Mouse (Mus musculus): ENCODE measurements around the gene Scnm1. TPM values are rescaled to one million over a fixed set of nuclear protein-coding genes. Genes with fewer than 3 reads are reported as not detected.

The Scnm1 gene
- polyA plus RNA-seq (2015; fragmentation: Nextera tagmentation; extraction: Ambion mirVana): 83.2 and 83.6 TPM in 2 replicates

DNA sequence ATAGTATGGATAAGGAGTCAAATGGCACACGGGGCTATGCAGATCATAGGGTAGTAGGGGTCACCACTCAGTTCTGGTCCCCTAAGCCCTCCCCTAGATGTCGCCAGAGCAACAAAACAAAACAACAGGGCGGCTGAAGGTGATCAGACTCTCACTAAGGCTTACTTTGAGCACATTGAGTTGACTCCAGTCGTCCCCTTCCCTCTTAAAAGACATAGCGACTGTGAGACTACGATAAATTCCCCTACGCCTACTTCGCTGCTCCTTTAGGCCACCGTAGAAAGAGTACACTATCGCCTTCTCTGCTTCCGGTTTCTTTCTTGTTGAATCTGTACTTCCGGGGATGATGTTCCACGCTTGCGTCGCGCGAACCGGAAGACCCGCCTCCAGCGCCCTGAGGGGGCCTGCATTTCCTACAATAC, at the start of gene Scnm1, which contains the start of gene Lysmd1:
Scnm1 (minus strand) TSS at position 332 of the 422 bp plus-strand sequence.
Lysmd1 (plus strand) TSS at position 409 of the 422 bp plus-strand sequence.
- peak within 1 kb of the TSS; percentile 45 for H3K4me3 ChIP-seq (ENCODE audit: low read length)
- 0% methylated on average over 20 of the region's 20 CpGs for WGBS
- peak within 1 kb of the TSS; percentile 88 for H3K4me2 ChIP-seq (ENCODE audit: low read length)
- peaks cover 20% of the 10 kb centered on the region for H3K4me1 ChIP-seq (ENCODE audit: control insufficient read depth, insufficient read depth, low read depth, low read length)
- peak within 1 kb of the TSS; percentile 59 for H3K9ac ChIP-seq (ENCODE audit: low read depth, low read length)
- H3K27ac ChIP-seq (ENCODE audit: low read depth, low read length): peak within 1 kb of the TSS; percentile 15
- H3K27me3 ChIP-seq (replicated peaks; ENCODE audit: control insufficient read depth, insufficient read depth, low read length): no peaks in the 10 kb centered on the region
- H3K9me3 ChIP-seq (ENCODE audit: control insufficient read depth, low read length): no peaks in the 10 kb centered on the region
- peaks cover 5% of the 10 kb centered on the region; the same call in 1 of the 2 replicates for H3K36me3 ChIP-seq (ENCODE audit: control insufficient read depth, insufficient read depth, low read length)
- ATAC-seq: peak; percentile 96

DNA sequence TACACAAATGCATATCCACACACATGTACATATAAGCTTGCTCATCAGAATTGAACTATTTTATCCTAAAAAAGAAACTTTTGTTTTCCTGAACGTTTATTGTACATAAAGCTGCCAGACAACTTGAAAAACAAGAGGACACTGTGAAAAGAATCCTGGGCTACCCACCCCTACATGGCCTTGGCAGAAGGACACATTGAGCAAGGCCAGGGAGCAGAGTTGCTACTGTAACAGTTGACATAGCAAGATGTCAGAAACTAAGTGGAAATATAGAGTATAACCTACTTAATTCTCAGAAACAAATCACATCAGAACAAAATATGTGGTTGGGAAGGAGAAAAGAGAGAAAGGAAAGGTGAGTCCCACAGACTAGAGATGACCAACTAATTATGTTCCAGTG, 48.0 kb upstream of the Scnm1 start:
- no peaks in the 10 kb centered on the region for H3K4me1 ChIP-seq (ENCODE audit: control insufficient read depth, insufficient read depth, low read depth, low read length)
- no peak for ATAC-seq
- H3K4me2 ChIP-seq (ENCODE audit: low read length): no peak overlapping the region
- no peak overlapping the region for H3K9ac ChIP-seq (ENCODE audit: low read depth, low read length)
- H3K4me3 ChIP-seq (ENCODE audit: low read length): no peak overlapping the region
- 61% methylated on average over 1 of the region's 1 CpGs for WGBS
- no peaks in the 10 kb centered on the region for H3K27me3 ChIP-seq (replicated peaks; ENCODE audit: control insufficient read depth, insufficient read depth, low read length)
- H3K27ac ChIP-seq (ENCODE audit: low read depth, low read length): no peak overlapping the region
- peaks cover 3% of the 10 kb centered on the region; the same call in 1 of the 2 replicates for H3K36me3 ChIP-seq (ENCODE audit: control insufficient read depth, insufficient read depth, low read length)
- H3K9me3 ChIP-seq (ENCODE audit: control insufficient read depth, low read length): no peaks in the 10 kb centered on the region

DNA sequence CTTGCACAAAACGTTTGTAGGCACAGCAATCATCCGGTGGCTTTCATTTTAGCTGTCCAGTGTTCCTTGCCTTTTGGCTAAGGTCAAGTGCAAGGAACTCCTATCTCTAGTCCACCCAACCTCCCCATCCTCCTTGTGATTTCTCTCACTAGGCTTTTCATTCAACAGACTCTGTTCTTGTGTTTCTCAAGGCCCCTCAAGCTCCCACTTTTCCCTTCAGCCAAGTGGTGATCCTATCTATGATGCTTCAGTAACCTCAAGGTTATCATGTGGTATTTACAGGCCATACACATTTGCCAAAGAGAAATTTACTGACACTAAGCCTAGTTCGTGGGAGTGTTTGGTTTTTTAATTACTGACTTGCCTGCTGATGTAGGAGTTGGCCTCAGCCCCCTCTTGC, 46.1 kb upstream of the Scnm1 start:
- Histone ChIP-seq H3K4me2 (ENCODE audit: low read length) (no peak overlapping the region), H3K36me3 (ENCODE audit: control insufficient read depth, insufficient read depth, low read length) (no peaks in the 10 kb centered on the region), H3K27ac (ENCODE audit: low read depth, low read length) (no peak overlapping the region), H3K9ac (ENCODE audit: low read depth, low read length) (no peak overlapping the region), H3K4me1 (ENCODE audit: control insufficient read depth, insufficient read depth, low read depth, low read length) (no peaks in the 10 kb centered on the region), H3K9me3 (ENCODE audit: control insufficient read depth, low read length) (no peaks in the 10 kb centered on the region), H3K27me3 (replicated peaks; ENCODE audit: control insufficient read depth, insufficient read depth, low read length) (no peaks in the 10 kb centered on the region), H3K4me3 (ENCODE audit: low read length) (no peak overlapping the region)
- WGBS: 74% methylated on average over 3 of the region's 3 CpGs
- ATAC-seq: no peak

DNA sequence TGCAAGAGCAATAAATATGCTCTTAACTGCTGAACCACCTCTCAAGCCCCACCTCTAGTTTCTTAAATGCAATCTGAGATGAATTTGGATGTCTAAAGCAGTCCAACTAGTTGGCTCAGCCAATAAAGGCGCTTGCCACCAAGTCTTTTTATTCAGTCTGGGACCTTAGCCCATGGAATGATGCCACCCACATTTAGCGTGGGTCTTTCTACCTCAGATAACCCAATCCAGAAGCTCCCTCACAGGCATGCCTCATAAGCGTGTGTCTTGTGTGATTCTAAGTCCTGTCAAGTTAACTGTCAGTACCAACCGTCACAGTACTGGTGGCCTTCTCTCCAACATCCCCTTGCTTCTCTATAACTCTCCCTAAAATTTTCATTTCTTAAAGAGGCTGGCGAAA, 45.1 kb upstream of the Scnm1 start:
- Histone ChIP-seq H3K9ac (ENCODE audit: low read depth, low read length) (no peak overlapping the region), H3K27me3 (replicated peaks; ENCODE audit: control insufficient read depth, insufficient read depth, low read length) (no peaks in the 10 kb centered on the region), H3K27ac (ENCODE audit: low read depth, low read length) (no peak overlapping the region), H3K4me3 (ENCODE audit: low read length) (no peak overlapping the region), H3K9me3 (ENCODE audit: control insufficient read depth, low read length) (no peaks in the 10 kb centered on the region), H3K36me3 (ENCODE audit: control insufficient read depth, insufficient read depth, low read length) (no peaks in the 10 kb centered on the region), H3K4me2 (ENCODE audit: low read length) (no peak overlapping the region), H3K4me1 (ENCODE audit: control insufficient read depth, insufficient read depth, low read depth, low read length) (peaks cover 2% of the 10 kb centered on the region; the same call in 1 of the 2 replicates)
- no peak for ATAC-seq
- WGBS: 84% methylated on average over 5 of the region's 5 CpGs

DNA sequence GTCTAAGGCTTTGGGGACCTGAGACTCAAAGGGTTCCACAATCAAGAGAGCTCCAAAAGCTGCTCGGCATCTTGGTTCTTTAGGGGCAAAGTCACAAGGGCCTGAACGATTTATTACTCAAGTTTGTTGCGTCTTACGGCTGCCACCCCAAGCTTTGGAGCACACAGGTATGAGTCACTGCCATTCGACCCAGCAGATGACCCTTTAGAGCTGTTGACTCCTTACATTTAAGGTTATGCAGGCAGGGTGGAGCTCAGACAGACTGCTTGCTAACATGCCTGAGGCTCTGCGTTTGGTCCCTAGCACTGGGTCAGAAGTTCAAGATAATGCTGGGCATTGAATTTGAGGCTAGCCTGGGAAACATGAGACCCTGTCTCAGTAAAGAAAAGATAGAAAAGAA, 43.8 kb upstream of the Scnm1 start:
- 80% methylated on average over 6 of the region's 6 CpGs for WGBS

DNA sequence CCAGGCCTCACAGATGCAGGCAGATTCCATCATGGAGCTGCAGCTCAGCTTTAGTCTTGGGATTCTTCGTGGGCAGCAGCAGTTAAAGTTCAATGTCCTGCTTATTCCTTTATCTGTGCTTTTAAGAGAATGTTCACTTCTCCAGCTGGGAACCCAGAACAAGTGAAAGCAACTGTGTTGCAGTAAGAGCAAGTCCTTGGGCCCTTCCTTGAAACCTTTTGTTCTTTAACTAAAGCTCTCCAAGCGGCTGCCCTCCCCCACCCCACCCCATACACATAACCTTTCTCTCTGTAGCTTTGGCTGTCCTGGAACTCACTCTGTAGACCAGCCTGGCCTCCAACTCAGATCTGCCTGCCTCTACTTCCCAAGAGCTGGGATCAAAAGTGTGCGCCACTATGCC, 42.7 kb upstream of the Scnm1 start:
- Histone ChIP-seq H3K9ac (ENCODE audit: low read depth, low read length) (no peak overlapping the region), H3K4me1 (ENCODE audit: control insufficient read depth, insufficient read depth, low read depth, low read length) (peaks cover 8% of the 10 kb centered on the region; the same call in 1 of the 2 replicates), H3K27ac (ENCODE audit: low read depth, low read length) (no peak overlapping the region), H3K9me3 (ENCODE audit: control insufficient read depth, low read length) (no peaks in the 10 kb centered on the region), H3K27me3 (replicated peaks; ENCODE audit: control insufficient read depth, insufficient read depth, low read length) (peaks cover 2% of the 10 kb centered on the region; the same call in 1 of the 2 replicates), H3K4me3 (ENCODE audit: low read length) (no peak overlapping the region), H3K36me3 (ENCODE audit: control insufficient read depth, insufficient read depth, low read length) (peaks cover 15% of the 10 kb centered on the region), H3K4me2 (ENCODE audit: low read length) (no peak overlapping the region)
- ATAC-seq: no peak
- 61% methylated on average over 3 of the region's 3 CpGs for WGBS

More for the DNA sequence above, 43.8 kb upstream of the Scnm1 start:
- Histone ChIP-seq H3K27me3 (replicated peaks; ENCODE audit: control insufficient read depth, insufficient read depth, low read length) (peaks cover under 1% of the 10 kb centered on the region; the same call in 1 of the 2 replicates), H3K36me3 (ENCODE audit: control insufficient read depth, insufficient read depth, low read length) (peaks cover 4% of the 10 kb centered on the region), H3K4me3 (ENCODE audit: low read length) (no peak overlapping the region), H3K4me2 (ENCODE audit: low read length) (no peak overlapping the region), H3K9me3 (ENCODE audit: control insufficient read depth, low read length) (no peaks in the 10 kb centered on the region), H3K9ac (ENCODE audit: low read depth, low read length) (no peak overlapping the region), H3K27ac (ENCODE audit: low read depth, low read length) (no peak overlapping the region), H3K4me1 (ENCODE audit: control insufficient read depth, insufficient read depth, low read depth, low read length) (peaks cover 8% of the 10 kb centered on the region; the same call in 1 of the 2 replicates)
- no peak for ATAC-seq

DNA sequence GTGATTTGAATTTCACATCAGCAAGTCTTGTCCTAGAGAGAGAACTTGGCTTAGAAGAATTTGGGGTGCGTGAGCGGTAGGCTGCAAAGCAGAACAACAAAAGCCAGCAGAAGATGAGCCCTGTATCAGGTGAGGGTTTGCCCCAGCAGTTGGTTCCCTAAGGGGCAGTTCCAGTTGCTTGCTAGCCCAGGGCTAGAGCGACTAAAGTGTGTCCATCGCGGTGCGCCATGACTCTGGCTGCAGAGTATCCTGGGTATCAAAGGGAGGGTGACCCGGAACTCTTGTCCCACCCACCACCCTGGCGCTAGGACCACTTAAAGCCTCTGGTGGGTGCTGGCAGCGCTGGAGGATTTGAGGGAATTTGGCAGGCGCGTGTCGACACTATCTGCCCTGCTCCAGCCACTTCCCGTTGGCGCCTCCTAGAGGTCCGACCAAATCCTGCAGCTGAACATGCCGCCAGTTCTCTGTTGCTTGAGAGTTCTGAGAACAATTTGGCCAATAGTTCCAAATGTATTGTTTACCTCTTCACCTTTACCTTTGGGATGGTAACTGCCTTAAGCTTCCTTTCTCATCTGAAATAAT, 40.3 kb upstream of the Scnm1 start:
- Histone ChIP-seq H3K4me3 (ENCODE audit: low read length) (0 out of 2 replicates have a peak overlapping the region, but pooled peaks have one; percentile 1), H3K27ac (ENCODE audit: low read depth, low read length) (no peak overlapping the region), H3K9ac (ENCODE audit: low read depth, low read length) (peak overlapping the region; percentile 50; the same call in 1 of the 2 replicates), H3K4me2 (ENCODE audit: low read length) (peak overlapping the region; percentile 49), H3K9me3 (ENCODE audit: control insufficient read depth, low read length) (no peaks in the 10 kb centered on the region), H3K4me1 (ENCODE audit: control insufficient read depth, insufficient read depth, low read depth, low read length) (peaks cover 8% of the 10 kb centered on the region; the same call in 1 of the 2 replicates), H3K27me3 (replicated peaks; ENCODE audit: control insufficient read depth, insufficient read depth, low read length) (peaks cover 6% of the 10 kb centered on the region), H3K36me3 (ENCODE audit: control insufficient read depth, insufficient read depth, low read length) (peaks cover 37% of the 10 kb centered on the region)
- peak; percentile 53 for ATAC-seq
- WGBS: 14% methylated on average over 16 of the region's 16 CpGs

DNA sequence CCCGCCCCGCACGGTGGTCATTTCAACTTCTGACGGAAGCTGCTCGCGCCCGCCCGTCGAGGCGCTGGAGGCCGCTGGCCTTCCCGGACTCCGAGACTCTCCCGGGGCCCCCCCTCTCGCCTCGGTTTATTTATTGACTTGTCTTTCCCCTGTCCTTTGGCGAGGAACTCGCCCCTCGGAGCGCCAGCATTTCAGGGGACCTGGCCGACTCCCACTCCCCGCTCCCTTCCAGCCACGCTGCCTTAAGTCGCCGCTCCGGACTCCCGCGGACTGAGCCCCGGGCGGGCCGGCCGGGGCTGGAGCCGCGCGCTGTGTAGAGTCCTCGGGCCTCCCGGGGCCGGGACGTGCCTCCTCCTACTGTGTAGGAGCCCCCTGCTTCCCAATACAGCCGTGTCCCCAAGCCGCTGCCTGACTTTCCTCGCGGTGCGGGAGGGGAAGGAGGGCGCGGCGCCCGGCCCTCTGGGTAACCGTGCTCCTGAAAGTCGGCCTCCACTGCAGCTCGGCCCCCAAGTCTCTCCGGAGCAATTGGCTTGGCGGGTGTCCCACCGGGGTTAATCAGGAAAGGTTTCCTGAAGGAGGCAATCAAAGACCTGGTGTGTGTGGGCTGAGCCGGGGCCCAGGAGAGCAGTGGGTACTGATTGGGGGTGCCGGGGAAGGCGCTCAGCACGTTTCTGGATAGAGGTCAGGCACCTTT, 39.6 kb upstream of the Scnm1 start:
- Histone ChIP-seq H3K4me3 (ENCODE audit: low read length) (peak overlapping the region; percentile 21; the same call in 1 of the 2 replicates), H3K36me3 (ENCODE audit: control insufficient read depth, insufficient read depth, low read length) (peaks cover 44% of the 10 kb centered on the region), H3K27ac (ENCODE audit: low read depth, low read length) (no peak overlapping the region), H3K4me1 (ENCODE audit: control insufficient read depth, insufficient read depth, low read depth, low read length) (peaks cover 8% of the 10 kb centered on the region; the same call in 1 of the 2 replicates), H3K9me3 (ENCODE audit: control insufficient read depth, low read length) (no peaks in the 10 kb centered on the region), H3K4me2 (ENCODE audit: low read length) (peak overlapping the region; percentile 49), H3K9ac (ENCODE audit: low read depth, low read length) (peak overlapping the region; percentile 50), H3K27me3 (replicated peaks; ENCODE audit: control insufficient read depth, insufficient read depth, low read length) (peaks cover 6% of the 10 kb centered on the region)
- peak; percentile 32; the same call in 1 of the 2 replicates for ATAC-seq
- 9% methylated on average over 53 of the region's 58 CpGs for WGBS

Measured in hindbrain, embryonic 16.5 days (tissue).